Mouse (Mus musculus) erythroid progenitor cell, adult 5-6 weeks (primary cell): ENCODE data around the gene Gria1. TPM values are rescaled to one million over a fixed set of nuclear protein-coding genes. Genes with fewer than 3 reads are reported as not detected.

Experiments used
- ATAC-seq: replicated peaks from 2 replicates; pipeline ENCODE4 v1.8.0; 2016; ENCODE audit warnings: moderate number of reproducible peaks, mild to moderate bottlenecking, moderate TSS enrichment, inconsistent platforms; ENCODE audit not compliant: poor library complexity, low FRiP score, severe bottlenecking
- total RNA-seq, 2 experiments: library from RNA; stranded (forward) in 1 of 2; stranded (reverse) in 1 of 2; fragments of 150-400 nt in 1 of 2; fragments of 186-747, 209-891 nt in 1 of 2; gene quantifications; 2 replicates each; pipeline versions ENCODE4 v1.2.3 to v1.2.4; 2015 to 2017; ENCODE audit warnings: low replicate concordance in 2 of 2

Gria1 gene
- total RNA-seq, 2 experiments from 2014 or later: not detected

- ATAC-seq: no peak
Observed at GRCm38 (mm10) chr11:57154998-57155397, 143.8 kb downstream of the Gria1 start.

DNA sequence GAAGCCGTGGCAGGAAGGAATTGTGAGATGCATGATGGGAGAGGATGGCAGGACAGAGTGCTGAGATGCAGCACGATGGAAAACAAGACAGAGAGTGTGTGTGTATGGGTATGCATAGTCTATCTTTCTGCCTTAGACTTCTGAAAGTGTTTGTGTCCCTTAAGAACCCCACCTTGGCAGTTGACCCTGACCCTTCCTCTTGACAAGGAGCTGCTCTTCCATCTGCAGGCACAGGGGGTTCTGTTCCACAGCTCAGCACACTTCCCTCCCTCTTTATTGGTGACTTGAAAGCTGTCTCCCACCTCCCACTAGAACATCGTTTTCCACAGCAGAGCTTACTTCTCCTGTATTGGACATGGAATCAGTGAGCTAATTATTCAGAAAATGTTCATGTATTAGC lies 148.2 kb downstream of the Gria1 start:
- no peak for ATAC-seq

- ATAC-seq: no peak
Observed at GRCm38 (mm10) chr11:57160076-57160475, 148.9 kb downstream of the Gria1 start.

GRCm38 (mm10) chr11:57162931-57163330 lies 151.7 kb downstream of the Gria1 start:
- ATAC-seq: no peak

GRCm38 (mm10) chr11:57170058-57170457 lies 158.9 kb downstream of the Gria1 start:
- no peak for ATAC-seq

- no peak for ATAC-seq
Observed at GRCm38 (mm10) chr11:57174165-57174564, 163.0 kb downstream of the Gria1 start.

DNA sequence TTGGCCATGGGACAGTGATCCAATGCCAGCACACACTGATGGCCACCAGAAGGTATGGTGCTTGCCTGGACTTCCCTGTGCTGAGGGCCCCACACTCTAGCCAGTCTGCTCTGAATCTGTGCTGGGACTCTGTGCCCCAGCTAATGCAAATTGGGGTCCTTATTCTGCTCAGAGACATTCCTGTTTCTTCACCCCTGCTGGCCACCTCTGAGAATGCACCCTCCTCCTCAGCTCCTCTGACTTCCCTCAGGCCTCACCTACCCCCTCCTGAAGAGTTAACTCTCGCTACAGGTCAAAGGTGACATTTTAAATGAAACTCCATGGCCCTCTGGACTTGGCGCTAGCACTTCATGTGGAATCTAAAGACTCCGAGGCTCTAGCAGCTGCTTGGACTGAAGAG lies 165.4 kb downstream of the Gria1 start:
- no peak for ATAC-seq

DNA sequence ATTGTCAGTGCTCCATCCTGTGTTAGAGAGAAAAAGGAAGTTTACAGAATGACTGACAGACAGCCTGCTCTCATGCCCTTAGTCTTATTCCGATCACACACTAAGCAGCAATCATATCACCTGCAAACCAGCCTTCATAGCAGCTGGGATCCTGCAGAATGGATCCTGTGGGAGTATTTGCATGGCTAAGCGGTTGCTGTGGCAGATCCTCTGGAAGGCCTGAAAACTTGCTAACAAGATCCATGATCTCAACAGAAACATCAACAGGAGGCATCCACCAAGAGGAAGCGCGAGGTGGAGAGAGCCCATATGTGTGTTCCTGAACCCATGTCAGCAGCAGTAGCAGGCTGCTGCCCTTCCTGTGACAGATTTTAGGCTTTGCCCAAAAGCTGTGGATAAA lies 173.0 kb downstream of the Gria1 start:
- ATAC-seq: no peak

- ATAC-seq: no peak
Observed at GRCm38 (mm10) chr11:57185110-57185509, 173.9 kb downstream of the Gria1 start.

GRCm38 (mm10) chr11:57189391-57189790 lies 178.2 kb downstream of the Gria1 start:
- no peak for ATAC-seq

- no peak for ATAC-seq
Observed at GRCm38 (mm10) chr11:57194746-57195145, 183.6 kb downstream of the Gria1 start.

- ATAC-seq: no peak
Observed at GRCm38 (mm10) chr11:57201245-57201976, 190.2 kb downstream of the Gria1 start.

- ATAC-seq: no peak
Observed at GRCm38 (mm10) chr11:57204371-57204770, 193.2 kb downstream of the Gria1 start.

DNA sequence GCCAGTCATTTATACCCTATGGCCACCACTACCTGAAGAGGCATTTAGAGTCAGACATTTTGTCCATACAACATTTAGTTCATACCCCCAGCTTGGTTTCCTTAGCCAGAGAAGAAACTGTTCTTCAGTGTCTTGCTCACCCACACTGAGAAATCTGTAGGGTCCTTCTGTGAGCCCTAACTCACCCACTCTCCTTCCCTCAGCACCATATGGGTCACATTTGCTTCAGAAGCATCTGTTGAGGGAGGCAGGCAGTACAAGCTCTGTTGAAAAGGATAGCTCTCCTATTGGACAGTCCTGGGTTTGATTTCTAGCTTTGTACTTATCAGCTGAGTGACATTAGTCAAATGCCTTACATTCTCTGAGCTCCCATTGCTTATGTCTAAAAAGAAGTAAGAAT lies 196.1 kb downstream of the Gria1 start:
- no peak for ATAC-seq

GRCm38 (mm10) chr11:57214079-57214478 lies 202.9 kb downstream of the Gria1 start:
- ATAC-seq: no peak

DNA sequence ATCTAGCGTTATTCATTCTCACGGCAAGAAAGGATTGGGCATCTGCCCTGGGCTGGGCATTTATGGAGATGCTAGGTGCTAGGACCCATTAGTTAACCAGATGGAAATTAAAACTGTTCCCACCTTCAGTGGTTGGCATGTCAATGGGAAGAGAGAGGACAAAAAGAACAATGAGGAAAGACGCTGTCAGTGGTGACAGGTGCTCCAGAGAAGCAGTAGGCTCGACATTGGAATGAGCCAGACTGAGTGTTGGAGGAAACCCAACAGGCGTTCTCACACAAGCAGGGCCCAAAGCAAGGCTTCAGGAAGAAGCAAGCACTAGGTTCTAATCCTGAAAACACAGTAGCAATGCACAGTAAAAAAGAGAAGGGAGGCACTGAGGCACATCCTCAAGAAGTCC lies 203.4 kb downstream of the Gria1 start:
- ATAC-seq: no peak

DNA sequence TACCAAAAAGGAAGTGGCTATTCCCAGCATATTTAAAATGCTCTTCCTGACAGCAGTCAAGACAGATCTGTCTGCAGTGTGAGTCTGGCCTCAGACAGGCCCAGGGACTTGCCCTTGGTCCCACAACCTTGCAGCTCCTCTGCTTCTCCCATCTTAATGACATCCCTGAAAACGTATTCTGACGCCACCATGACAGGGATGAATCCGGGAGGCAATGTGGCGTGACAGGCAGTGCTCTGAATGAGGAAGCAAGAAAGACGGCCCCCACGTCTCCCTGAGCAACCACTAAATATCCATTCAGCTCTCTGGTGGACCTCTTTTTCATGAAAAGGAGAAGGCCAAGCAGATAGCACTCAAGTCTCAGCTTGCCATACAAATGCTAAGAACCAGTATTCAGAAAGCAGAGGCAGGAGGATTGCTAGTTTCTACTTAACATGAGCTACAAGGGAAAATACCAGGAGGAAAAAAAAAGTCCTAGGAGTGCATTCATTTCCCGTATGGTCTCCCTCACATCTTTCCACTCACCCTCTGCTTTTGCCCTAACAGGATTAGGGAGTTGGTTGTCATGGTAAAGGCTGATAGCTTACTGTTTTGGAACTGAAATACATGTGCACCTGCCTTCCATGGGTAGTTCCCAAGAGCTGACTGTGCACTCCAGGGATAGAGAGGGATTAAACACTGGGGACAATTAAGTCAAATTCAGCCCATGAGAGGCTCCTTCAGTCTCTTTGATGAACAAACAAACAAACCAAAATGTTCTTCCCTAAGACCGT lies 211.8 kb downstream of the Gria1 start:
- no peak for ATAC-seq

DNA sequence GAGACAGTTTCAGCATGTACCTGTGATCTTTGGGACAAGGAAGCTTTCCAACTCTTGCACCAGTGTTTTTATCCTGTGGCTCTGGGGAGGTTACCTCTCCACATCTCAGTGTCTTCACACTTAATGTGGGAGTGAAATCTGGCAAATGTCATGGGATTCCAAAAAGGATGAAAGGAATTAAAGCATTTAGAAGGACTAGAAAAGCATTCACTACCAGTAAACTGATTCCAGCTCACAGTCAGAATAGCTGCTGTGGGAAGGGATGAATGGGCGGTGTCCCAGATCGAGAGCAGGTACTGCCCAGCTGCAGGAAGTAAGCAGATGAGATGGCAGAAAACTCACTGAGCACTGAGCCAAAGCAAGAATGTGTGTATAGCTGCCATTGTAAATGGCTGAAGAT lies 224.3 kb downstream of the Gria1 start:
- no peak for ATAC-seq

- no peak for ATAC-seq
Observed at GRCm38 (mm10) chr11:57236431-57236830, 225.2 kb downstream of the Gria1 start.

GRCm38 (mm10) chr11:57239758-57240157 lies 228.6 kb downstream of the Gria1 start:
- no peak for ATAC-seq

- ATAC-seq: no peak
Observed at GRCm38 (mm10) chr11:57243835-57244234, 232.6 kb downstream of the Gria1 start.
